Mouse (Mus musculus) lung, embryonic 14.5 days (tissue): Measurements from ENCODE around the gene Wbp1. TPM values are rescaled to one million over a fixed set of nuclear protein-coding genes. Genes with fewer than 3 reads are reported as not detected.

ENCODE experiments used
- ATAC-seq: fragments of 200-750 bp; cut with Nextera tagmentation; 2 replicates; pipeline ENCODE4 v1.8.0; 2017; ENCODE audit warnings: mild to moderate bottlenecking, moderate TSS enrichment, moderate library complexity; ENCODE audit not compliant: insufficient read depth
- DNase-seq: peaks from one replicate; pipeline ENCODE4 v3.0.0-alpha.2; 2015
- H3K27ac ChIP-seq: fragments of 300-500 bp; sonication (generic); 2 replicates; pipeline ENCODE4 v1.5.1; 2014; ENCODE audit warnings: low read depth, mild to moderate bottlenecking, moderate library complexity
- H3K27me3 ChIP-seq: fragments of 300-500 bp; sonication (generic); 2 replicates; pipeline ENCODE4 v1.6.1; 2014; ENCODE audit warnings: low read length, control low read depth; ENCODE audit not compliant: insufficient read depth
- H3K36me3 ChIP-seq: fragments of 300-500 bp; sonication (generic); 2 replicates; pipeline ENCODE4 v1.6.1; 2014; ENCODE audit warnings: control low read depth; ENCODE audit not compliant: insufficient read depth
- H3K4me1 ChIP-seq: fragments of 300-500 bp; sonication (generic); 2 replicates; pipeline ENCODE4 v1.6.1; 2014; ENCODE audit warnings: antibody characterized with exemption, control low read depth; ENCODE audit not compliant: insufficient read depth
- H3K4me2 ChIP-seq: fragments of 300-500 bp; sonication (generic); 2 replicates; pipeline ENCODE4 v1.6.1; 2014; ENCODE audit warnings: mild to moderate bottlenecking
- H3K4me3 ChIP-seq: fragments of 300-500 bp; sonication (generic); 2 replicates; pipeline ENCODE4 v1.5.1; 2014; ENCODE audit warnings: low read depth, low read length
- H3K9ac ChIP-seq: fragments of 300-500 bp; sonication (generic); 2 replicates; pipeline ENCODE4 v1.6.1; 2014
- H3K9me3 ChIP-seq: fragments of 300-500 bp; sonication (generic); 2 replicates; pipeline ENCODE4 v1.6.1; 2016; ENCODE audit warnings: low read depth, low read length, control low read depth
- CTCF ChIP-seq: IDR thresholded peaks from 2 replicates; pipeline ENCODE4 v1.5.1; 2016; ENCODE audit warnings: antibody characterized with exemption, low read depth
- WGBS: fragments of 180-500 bp; shearing (Covaris S2); extraction: QIAGEN DNeasy Blood & Tissue Kit; methylation state at CpG from one replicate; pipeline ENCODE4 v1.1.7; 2014; 5-methylcytosine and 5-hydroxymethylcytosine counted together
- polyA plus RNA-seq: library from polyadenylated mRNA; unstranded; fragments of >200 nt; fragmentation: Nextera tagmentation; extraction: Ambion mirVana; gene quantifications from 2 replicates; pipeline ENCODE4 v1.2.1, GENCODE M21; 2014

Wbp1 gene
- polyA plus RNA-seq, 1 experiment from 2014 or later = 91.5 TPM

GRCm38 (mm10) chr6:83140044-83140443, 18.7 kb upstream of the Wbp1 start:
- no peak overlapping the region for H3K27ac ChIP-seq
- 92% methylated on average over 8 of the region's 8 CpGs for WGBS
- H3K4me1 ChIP-seq = peaks cover 27% of the 10 kb centered on the region
- ATAC-seq (no peak), DNase-seq (no peak)
- H3K27me3 ChIP-seq = no peaks in the 10 kb centered on the region
- H3K36me3 ChIP-seq = peaks cover 10% of the 10 kb centered on the region; the same call in 1 of the 2 replicates
- no peaks in the 10 kb centered on the region for H3K9me3 ChIP-seq
- no peak overlapping the region for H3K4me3 ChIP-seq
- H3K4me2 ChIP-seq = no peak overlapping the region
- TF ChIP-seq CTCF = no peak
- H3K9ac ChIP-seq = no peak overlapping the region

GRCm38 (mm10) chr6:83138056-83138455, 16.7 kb upstream of the Wbp1 start:
- no peak for TF ChIP-seq CTCF
- Histone ChIP-seq H3K27ac (peak overlapping the region; percentile 100), H3K36me3 (peaks cover 9% of the 10 kb centered on the region; the same call in 1 of the 2 replicates), H3K27me3 (no peaks in the 10 kb centered on the region), H3K4me2 (peak overlapping the region; percentile 91), H3K4me3 (peak overlapping the region; percentile 61), H3K9ac (peak overlapping the region; percentile 93), H3K9me3 (no peaks in the 10 kb centered on the region), H3K4me1 (peaks cover 28% of the 10 kb centered on the region)
- ATAC-seq = peak; percentile 32
- peak; percentile 76 for DNase-seq
- WGBS = under 1% methylated on average over 11 of the region's 11 CpGs

GRCm38 (mm10) chr6:83137576-83137950, 16.2 kb upstream of the Wbp1 start:
- Histone ChIP-seq H3K4me2 (peak overlapping the region; percentile 91), H3K27me3 (no peaks in the 10 kb centered on the region), H3K36me3 (peaks cover 6% of the 10 kb centered on the region; the same call in 1 of the 2 replicates), H3K4me3 (peak overlapping the region; percentile 61), H3K9ac (peak overlapping the region; percentile 93), H3K27ac (peak overlapping the region; percentile 100), H3K4me1 (peaks cover 28% of the 10 kb centered on the region), H3K9me3 (no peaks in the 10 kb centered on the region)
- peak; percentile 90 for ATAC-seq
- peak; percentile 96 for DNase-seq
- under 1% methylated on average over 12 of the region's 12 CpGs for WGBS
- TF ChIP-seq CTCF = no peak

GRCm38 (mm10) chr6:83136881-83137575, 15.7 kb upstream of the Wbp1 start:
- peaks cover 23% of the 10 kb centered on the region for H3K4me1 ChIP-seq

GRCm38 (mm10) chr6:83136291-83136880, 15.0 kb upstream of the Wbp1 start:
- H3K4me1 ChIP-seq = peaks cover 21% of the 10 kb centered on the region
- 12% methylated on average over 5 of the region's 5 CpGs for WGBS
- DNase-seq (no peak), ATAC-seq (peak; percentile 7; the same call in 1 of the 2 replicates)
- H3K9ac ChIP-seq = peak overlapping the region; percentile 93
- peak overlapping the region; percentile 91 for H3K4me2 ChIP-seq
- no peaks in the 10 kb centered on the region for H3K9me3 ChIP-seq
- peaks cover 6% of the 10 kb centered on the region; the same call in 1 of the 2 replicates for H3K36me3 ChIP-seq
- no peak for TF ChIP-seq CTCF
- H3K4me3 ChIP-seq = peak overlapping the region; percentile 61
- peak overlapping the region; percentile 100 for H3K27ac ChIP-seq
- no peaks in the 10 kb centered on the region for H3K27me3 ChIP-seq

More at GRCm38 (mm10) chr6:83136881-83137575, 15.7 kb upstream of the Wbp1 start:
- Histone ChIP-seq H3K4me2 (peak overlapping the region; percentile 91), H3K36me3 (peaks cover 6% of the 10 kb centered on the region; the same call in 1 of the 2 replicates), H3K27ac (peak overlapping the region; percentile 100), H3K9ac (peak overlapping the region; percentile 93), H3K9me3 (no peaks in the 10 kb centered on the region), H3K27me3 (no peaks in the 10 kb centered on the region), H3K4me3 (peak overlapping the region; percentile 61)
- ATAC-seq = peak; percentile 88
- TF ChIP-seq CTCF = no peak
- under 1% methylated on average over 26 of the region's 26 CpGs for WGBS
- DNase-seq = peak; percentile 86

GRCm38 (mm10) chr6:83135571-83136161, 14.3 kb upstream of the Wbp1 start:
- Histone ChIP-seq H3K4me3 (peak overlapping the region; percentile 61), H3K36me3 (peaks cover 6% of the 10 kb centered on the region; the same call in 1 of the 2 replicates), H3K4me1 (peaks cover 23% of the 10 kb centered on the region), H3K27ac (peak overlapping the region; percentile 100), H3K9me3 (no peaks in the 10 kb centered on the region), H3K9ac (peak overlapping the region; percentile 93), H3K27me3 (no peaks in the 10 kb centered on the region), H3K4me2 (peak overlapping the region; percentile 91)
- DNase-seq (peak; percentile 55), ATAC-seq (no peak)
- no peak for TF ChIP-seq CTCF
- WGBS = 6% methylated on average over 37 of the region's 37 CpGs

GRCm38 (mm10) chr6:83134951-83135513, 13.7 kb upstream of the Wbp1 start, which contains the start of gene Rtkn:
Rtkn (plus strand) TSS chr6:83135463.
- ATAC-seq (no peak), DNase-seq (no peak)
- peak within 1 kb of the TSS; percentile 61 for H3K4me3 ChIP-seq
- H3K4me1 ChIP-seq = peaks cover 23% of the 10 kb centered on the region
- no peak for TF ChIP-seq CTCF
- H3K27ac ChIP-seq = peak within 1 kb of the TSS; percentile 100
- H3K4me2 ChIP-seq = peak within 1 kb of the TSS; percentile 91
- H3K36me3 ChIP-seq = peaks cover 3% of the 10 kb centered on the region; the same call in 1 of the 2 replicates
- WGBS = 58% methylated on average over 7 of the region's 7 CpGs
- H3K9me3 ChIP-seq = no peaks in the 10 kb centered on the region
- H3K9ac ChIP-seq = peak within 1 kb of the TSS; percentile 93
- no peaks in the 10 kb centered on the region for H3K27me3 ChIP-seq
